Mouse (Mus musculus) heart, postnatal 0 days (tissue): ENCODE results near the gene Top1. TPM values are rescaled to one million over a fixed set of nuclear protein-coding genes. Genes with fewer than 3 reads are reported as not detected.
A peak's percentile ranks its signal among the peaks of the same experiment; 100 is the strongest.

Source experiments
- ATAC-seq: fragments of 200-750 bp; cut with Nextera tagmentation; 2 replicates; pipeline ENCODE4 v1.8.0; 2017; ENCODE audit warnings: low read depth, moderate number of reproducible peaks, moderate library complexity; ENCODE audit not compliant: insufficient read depth
- DNase-seq: peaks from one replicate; pipeline ENCODE4 v3.0.0-alpha.2; 2016; ENCODE audit warnings: low spot score
- H3K27ac ChIP-seq: fragments of 300-500 bp; sonication (generic); 2 replicates; pipeline ENCODE4 v1.5.1; 2014; ENCODE audit warnings: low read depth, mild to moderate bottlenecking
- H3K27me3 ChIP-seq: fragments of 300-500 bp; sonication (generic); 2 replicates; pipeline ENCODE4 v1.6.1; 2014; ENCODE audit warnings: low read length, mixed read lengths; ENCODE audit not compliant: control insufficient read depth, insufficient read depth
- H3K36me3 ChIP-seq: fragments of 300-500 bp; sonication (generic); replicated peaks from 2 replicates; pipeline ENCODE4 v1.6.1; 2014; ENCODE audit warnings: low read length, mixed read lengths; ENCODE audit not compliant: control insufficient read depth, insufficient read depth
- H3K4me1 ChIP-seq: fragments of 300-500 bp; sonication (generic); 2 replicates; pipeline ENCODE4 v1.6.1; 2014; ENCODE audit warnings: antibody characterized with exemption; ENCODE audit not compliant: control insufficient read depth, insufficient read depth
- H3K4me2 ChIP-seq: fragments of 300-500 bp; sonication (generic); 2 replicates; pipeline ENCODE4 v1.6.1; 2014; ENCODE audit warnings: low read depth, mild to moderate bottlenecking, low read length, moderate library complexity
- H3K4me3 ChIP-seq: fragments of 300-500 bp; sonication (generic); 2 replicates; pipeline ENCODE4 v1.5.1; 2014; ENCODE audit warnings: low read depth, low read length
- H3K9ac ChIP-seq: fragments of 300-500 bp; sonication (generic); replicated peaks from 2 replicates; pipeline ENCODE4 v1.6.1; 2014; ENCODE audit warnings: low read depth, low read length, mixed read lengths
- H3K9me3 ChIP-seq: fragments of 300-500 bp; sonication (generic); replicated peaks from 2 replicates; pipeline ENCODE4 v1.6.1; 2016; ENCODE audit warnings: low read length; ENCODE audit not compliant: control insufficient read depth
- CTCF ChIP-seq: IDR thresholded peaks from 2 replicates; pipeline ENCODE4 v1.5.1; 2016; ENCODE audit warnings: antibody characterized with exemption, control low read depth, low read depth
- EP300 ChIP-seq: IDR thresholded peaks from 2 replicates; pipeline ENCODE4 v1.6.1; 2016; ENCODE audit warnings: antibody characterized with exemption, low read depth
- WGBS: fragments of 180-500 bp; shearing (Covaris S2); extraction: QIAGEN DNeasy Blood & Tissue Kit; methylation state at CpG from one replicate; pipeline ENCODE4 v1.1.7; 2014; 5-methylcytosine and 5-hydroxymethylcytosine counted together
- polyA plus RNA-seq: library from polyadenylated mRNA; unstranded; fragments of >200 nt; fragmentation: Nextera tagmentation; extraction: Ambion mirVana; gene quantifications from 2 replicates; pipeline ENCODE4 v1.2.1, GENCODE M21; 2015
- total RNA-seq: library from RNA; depleted of rRNA; stranded (reverse); fragments of >200 nt; gene quantifications from 2 replicates; pipeline ENCODE4 v1.2.3, GENCODE M21; 2014; ENCODE audit warnings: low replicate concordance; rRNA removed

Top1 gene
- total RNA-seq (14.8 and 23.5 TPM in 2 replicates), polyA plus RNA-seq (30.7 and 33.2 TPM in 2 replicates)

DNA sequence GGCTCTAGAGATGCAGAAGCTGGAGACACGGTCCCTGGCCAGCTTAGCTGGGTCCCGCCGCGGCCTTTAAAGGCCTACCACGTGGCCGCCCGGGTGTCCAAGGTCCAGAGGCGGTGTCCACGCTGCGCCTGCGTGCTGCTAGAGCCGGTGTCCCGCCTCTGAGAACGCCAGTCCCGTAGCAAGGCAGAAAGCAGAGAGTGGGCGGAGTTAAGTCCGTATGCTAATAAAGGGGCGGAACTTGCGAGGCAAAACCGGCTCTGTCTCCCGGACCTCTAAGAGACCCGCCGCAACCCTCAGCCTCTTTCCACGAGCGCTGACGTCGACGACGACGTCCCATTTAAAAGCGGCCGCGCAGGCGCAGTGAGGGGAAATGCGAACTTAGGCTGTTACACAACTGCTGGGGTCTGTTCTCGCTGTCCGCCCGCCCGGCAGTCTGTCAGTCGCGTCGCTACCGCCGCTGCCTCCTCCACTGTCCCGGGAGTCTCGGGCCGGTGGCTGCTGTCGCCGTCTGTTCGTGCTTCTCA, at the start of gene Top1:
Top1 (plus strand) TSS at position 275 of the 524 bp plus-strand sequence.
- peak; percentile 99 for ATAC-seq
- WGBS: under 1% methylated on average over 50 of the region's 50 CpGs

DNA sequence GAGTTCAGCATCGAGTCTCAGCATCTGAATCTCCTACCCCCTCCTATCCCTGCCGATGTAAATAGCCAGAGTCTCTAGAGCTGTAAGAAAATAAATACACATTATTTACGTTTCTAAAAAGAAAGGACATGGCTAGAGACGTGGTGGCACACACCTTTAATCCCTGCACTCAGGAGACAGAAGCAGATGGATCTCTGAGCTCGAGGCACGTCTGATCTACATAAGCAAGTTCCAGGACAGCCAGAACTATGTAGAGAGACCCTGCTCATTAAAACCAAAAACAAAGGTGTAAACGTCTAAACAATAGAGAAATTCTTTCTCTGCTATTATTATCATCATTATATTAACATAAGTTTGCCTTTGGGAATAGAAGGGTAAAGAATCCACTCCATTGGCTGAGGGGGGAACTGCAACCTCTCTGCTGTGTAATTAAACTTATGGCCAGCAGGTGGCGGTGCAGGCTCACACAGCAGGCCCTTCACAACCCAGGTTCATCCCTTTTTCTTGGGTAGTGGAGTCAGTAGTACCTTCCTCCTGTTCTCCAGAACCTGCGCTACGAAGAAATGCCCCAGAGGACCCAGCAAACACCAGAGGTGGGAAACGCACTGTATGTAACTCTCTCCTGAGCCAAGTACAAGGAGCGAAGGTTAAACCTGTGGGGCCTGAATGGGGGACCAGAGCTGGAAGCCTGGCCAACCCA, 48.0 kb upstream of the Top1 start:
- ATAC-seq: peak; percentile 76
- peak; percentile 70 for DNase-seq
- no peak overlapping the region for H3K9ac ChIP-seq
- WGBS: 34% methylated on average over 12 of the region's 12 CpGs
- H3K4me2 ChIP-seq: no peak overlapping the region
- H3K9me3 ChIP-seq: no peaks in the 10 kb centered on the region
- H3K4me1 ChIP-seq: no peaks in the 10 kb centered on the region
- H3K4me3 ChIP-seq: no peak overlapping the region
- no peak overlapping the region for H3K27ac ChIP-seq
- H3K27me3 ChIP-seq: no peaks in the 10 kb centered on the region
- H3K36me3 ChIP-seq: no peaks in the 10 kb centered on the region
- TF ChIP-seq CTCF (peak; percentile 99), EP300 (no peak)

More for the DNA sequence above, at the start of gene Top1:
- DNase-seq: peak; percentile 100
- Histone ChIP-seq H3K9ac (peak within 1 kb of the TSS; percentile 99), H3K4me2 (peak within 1 kb of the TSS; percentile 60), H3K4me3 (peak within 1 kb of the TSS; percentile 99), H3K27ac (peak within 1 kb of the TSS; percentile 100), H3K36me3 (no peaks in the 10 kb centered on the region), H3K27me3 (no peaks in the 10 kb centered on the region), H3K9me3 (no peaks in the 10 kb centered on the region), H3K4me1 (peaks cover 15% of the 10 kb centered on the region)
- TF ChIP-seq EP300 (no peak), CTCF (no peak)

DNA sequence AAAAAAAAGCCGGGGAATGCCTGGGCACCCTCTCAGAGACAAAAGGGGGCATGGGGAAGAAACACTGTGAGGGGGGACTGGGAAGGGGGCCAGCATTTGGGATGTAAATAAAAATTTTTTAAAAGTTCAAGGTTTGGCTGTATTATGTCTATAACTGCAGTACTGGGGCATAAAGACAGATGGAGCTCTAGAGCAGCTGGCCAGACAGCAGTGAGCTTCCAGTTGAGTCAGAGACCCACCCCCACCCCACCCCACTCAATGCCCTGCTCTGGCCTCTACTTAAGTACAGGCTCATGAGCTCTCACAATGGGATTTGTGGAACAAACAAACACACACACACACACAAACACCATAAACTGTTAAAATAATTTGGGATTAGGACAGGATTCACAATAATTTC, 43.9 kb upstream of the Top1 start:
- ATAC-seq: no peak
- peak; percentile 53 for DNase-seq
- Histone ChIP-seq H3K36me3 (no peaks in the 10 kb centered on the region), H3K4me3 (no peak overlapping the region), H3K4me1 (no peaks in the 10 kb centered on the region), H3K27me3 (no peaks in the 10 kb centered on the region), H3K27ac (no peak overlapping the region), H3K9me3 (no peaks in the 10 kb centered on the region), H3K4me2 (no peak overlapping the region), H3K9ac (no peak overlapping the region)
- WGBS: 43% methylated on average over 1 of the region's 1 CpGs
- TF ChIP-seq EP300 (no peak), CTCF (peak; percentile 71)

DNA sequence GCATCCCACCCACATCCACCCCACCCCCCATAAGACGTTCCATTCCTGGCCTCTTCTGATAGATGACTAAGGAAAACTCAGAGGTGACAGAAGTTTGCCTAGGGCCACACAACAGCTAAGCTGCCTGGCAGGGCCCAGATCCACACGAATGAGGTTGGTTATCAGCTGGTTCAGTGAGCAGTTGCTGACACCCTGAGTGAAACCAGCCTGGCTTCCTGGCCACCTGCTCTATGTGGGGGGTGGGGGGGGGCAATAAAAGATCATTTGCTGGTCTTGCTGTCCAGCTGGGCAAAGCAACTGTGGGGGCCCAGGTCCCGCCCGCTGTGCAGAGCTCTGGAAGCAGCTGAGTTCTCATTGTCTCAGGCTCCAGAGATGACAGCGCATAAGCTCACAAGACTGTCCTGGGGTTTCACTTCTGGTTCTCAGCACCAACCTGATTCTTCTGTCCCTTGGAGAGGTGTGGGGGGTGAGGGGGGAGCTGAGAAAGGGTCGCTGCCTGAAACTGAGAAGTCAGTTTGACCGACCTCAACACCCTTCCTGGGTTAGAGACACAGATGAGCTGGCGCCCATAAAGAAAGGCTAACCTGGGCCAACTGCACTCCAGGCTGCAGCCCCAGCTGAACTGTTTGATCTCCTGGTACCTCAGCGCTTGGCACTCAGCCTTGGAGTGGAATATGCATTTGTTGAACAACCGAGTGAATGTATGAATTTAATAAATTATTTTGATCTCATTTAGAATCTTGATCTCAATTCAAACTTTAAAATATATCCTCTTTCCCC, 42.3 kb upstream of the Top1 start:
- 55% methylated on average over 10 of the region's 10 CpGs for WGBS
- ATAC-seq (peak; percentile 55), DNase-seq (no peak)

DNA sequence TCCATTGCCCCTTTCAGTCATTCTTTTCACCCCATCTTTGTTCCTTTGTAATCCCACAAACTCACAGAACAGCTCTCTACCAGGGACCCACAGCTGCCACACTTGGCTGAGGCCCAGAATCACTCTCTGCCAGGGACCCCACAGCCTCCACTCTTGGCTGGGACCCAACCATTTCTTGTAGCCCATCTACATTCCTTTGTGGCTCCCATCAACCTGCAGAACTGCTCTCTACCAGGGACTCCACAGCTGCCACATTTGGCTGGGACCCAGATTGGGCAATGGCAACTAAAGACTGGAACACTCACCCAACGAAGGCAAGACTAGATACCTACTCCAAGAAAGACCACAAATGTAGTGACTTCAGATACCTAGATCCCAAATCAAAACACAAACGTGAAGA, 35.7 kb upstream of the Top1 start:
- Histone ChIP-seq H3K36me3 (no peaks in the 10 kb centered on the region), H3K27ac (no peak overlapping the region), H3K4me2 (no peak overlapping the region), H3K27me3 (no peaks in the 10 kb centered on the region), H3K4me3 (no peak overlapping the region), H3K4me1 (peaks cover 7% of the 10 kb centered on the region), H3K9me3 (no peaks in the 10 kb centered on the region), H3K9ac (no peak overlapping the region)
- TF ChIP-seq CTCF (no peak), EP300 (no peak)
- DNase-seq (no peak), ATAC-seq (no peak)
- 40% methylated on average over 2 of the region's 2 CpGs for WGBS

More for the DNA sequence above, 42.3 kb upstream of the Top1 start:
- TF ChIP-seq CTCF: no peak
- no peak for TF ChIP-seq EP300
- Histone ChIP-seq H3K9me3 (no peaks in the 10 kb centered on the region), H3K27ac (no peak overlapping the region), H3K4me2 (no peak overlapping the region), H3K9ac (no peak overlapping the region), H3K27me3 (no peaks in the 10 kb centered on the region), H3K4me3 (no peak overlapping the region), H3K4me1 (no peaks in the 10 kb centered on the region), H3K36me3 (no peaks in the 10 kb centered on the region)
